Mouse (Mus musculus) urinary bladder, adult 18-20 months (tissue): Measurements from ENCODE around the gene Cipc.

Source experiments
- DNase-seq, 2 experiments: peaks; one replicate each; pipeline ENCODE4 v3.0.0; 2022; ENCODE audit warnings: low spot score in 2 of 2, mixed read lengths in 2 of 2

Cipc gene

GRCm38 (mm10) chr12:86931919-86932574 is 14.8 kb upstream of the Cipc start:
- DNase-seq, result peak in 1 of 2 experiments; percentile 80

DNA sequence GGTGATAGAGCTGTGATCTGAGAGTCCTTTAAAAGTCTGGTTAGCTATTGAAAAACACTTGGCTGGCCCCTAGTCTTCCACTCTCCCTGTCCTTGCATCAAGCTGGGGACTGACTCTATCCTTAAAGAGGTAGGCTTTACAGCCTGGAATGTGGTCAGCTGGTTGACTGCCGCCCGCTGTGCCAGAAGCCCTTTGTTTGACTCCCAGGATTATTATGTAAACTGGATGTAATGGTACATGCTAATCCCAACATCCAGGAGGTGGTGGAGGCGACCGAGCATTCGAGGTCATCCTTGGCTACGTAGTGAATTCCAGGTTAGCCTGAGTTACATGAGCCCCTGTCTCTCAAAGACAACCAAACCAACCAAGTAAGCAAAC is 14.3 kb upstream of the Cipc start:
- DNase-seq, result no peak

GRCm38 (mm10) chr12:86934748-86935147 is 12.1 kb upstream of the Cipc start:
- DNase-seq, result no peak

DNA sequence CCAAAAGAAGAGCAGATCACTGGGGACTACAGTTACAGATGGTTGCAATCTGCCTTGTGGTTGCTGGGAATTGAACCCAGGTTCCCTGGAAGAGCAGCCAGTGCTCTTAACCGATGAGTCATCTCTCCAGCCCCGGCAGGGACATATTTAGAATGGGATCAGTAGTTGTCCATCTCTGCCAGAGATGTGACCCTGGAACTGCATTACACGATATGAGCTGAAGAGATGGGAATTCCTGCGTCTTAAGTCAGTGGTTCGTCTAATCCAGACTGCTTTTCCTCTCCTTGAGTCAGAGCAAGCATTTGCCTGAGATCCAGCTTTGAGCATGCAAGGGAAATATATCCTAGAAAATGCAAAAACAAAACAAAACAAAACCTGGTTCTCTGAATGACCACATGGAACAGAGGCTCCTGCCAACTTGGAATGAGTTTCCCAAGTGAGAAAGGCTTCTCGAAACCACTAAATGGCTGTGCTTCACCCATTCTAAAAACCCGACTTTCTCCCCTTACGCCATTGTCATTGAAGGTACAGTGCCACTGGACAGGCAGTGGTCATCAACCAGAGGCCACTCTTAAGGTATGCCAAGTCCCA is 11.1 kb upstream of the Cipc start:
- DNase-seq, result no peak

DNA sequence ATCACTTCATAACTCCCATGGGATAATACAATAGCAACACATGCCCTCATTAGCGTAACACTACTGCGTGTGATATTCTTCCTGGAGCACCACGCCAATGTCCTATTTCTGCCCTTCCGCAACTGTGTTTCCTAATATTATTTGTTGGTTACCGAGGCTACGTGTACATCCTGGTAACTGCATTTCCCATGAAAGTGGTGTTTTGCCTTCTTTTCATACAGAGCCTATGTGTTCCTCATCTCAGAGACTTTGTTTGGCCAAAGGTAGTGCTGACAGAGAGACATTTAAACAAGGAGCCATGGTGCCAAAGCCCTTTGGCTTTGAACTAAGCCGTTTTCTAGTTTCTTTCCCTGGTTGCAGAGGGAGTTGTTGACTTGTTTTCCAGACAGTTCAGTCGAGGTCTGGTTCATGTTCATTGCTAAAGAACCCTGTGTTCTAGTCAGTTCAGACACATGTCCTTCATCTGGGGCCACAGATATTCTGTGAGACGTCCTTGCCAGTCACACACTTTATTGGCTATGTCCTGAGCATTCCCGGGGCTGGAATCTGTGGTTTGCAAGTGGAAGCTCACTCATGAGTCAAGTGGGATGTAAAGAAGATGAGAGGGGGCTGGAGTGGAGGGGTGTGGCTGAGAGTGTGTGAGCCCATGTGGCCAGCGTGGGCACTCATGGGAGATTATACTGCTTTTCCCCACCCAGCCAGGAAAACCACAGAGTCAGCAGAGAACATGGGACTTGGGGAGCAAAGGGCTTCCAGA is 10.1 kb upstream of the Cipc start:
- no peak for DNase-seq

- DNase-seq, result no peak
Observed at GRCm38 (mm10) chr12:86938571-86938970, 8.3 kb upstream of the Cipc start.

- no peak for DNase-seq
Observed at GRCm38 (mm10) chr12:86941173-86941572, 5.7 kb upstream of the Cipc start.

DNA sequence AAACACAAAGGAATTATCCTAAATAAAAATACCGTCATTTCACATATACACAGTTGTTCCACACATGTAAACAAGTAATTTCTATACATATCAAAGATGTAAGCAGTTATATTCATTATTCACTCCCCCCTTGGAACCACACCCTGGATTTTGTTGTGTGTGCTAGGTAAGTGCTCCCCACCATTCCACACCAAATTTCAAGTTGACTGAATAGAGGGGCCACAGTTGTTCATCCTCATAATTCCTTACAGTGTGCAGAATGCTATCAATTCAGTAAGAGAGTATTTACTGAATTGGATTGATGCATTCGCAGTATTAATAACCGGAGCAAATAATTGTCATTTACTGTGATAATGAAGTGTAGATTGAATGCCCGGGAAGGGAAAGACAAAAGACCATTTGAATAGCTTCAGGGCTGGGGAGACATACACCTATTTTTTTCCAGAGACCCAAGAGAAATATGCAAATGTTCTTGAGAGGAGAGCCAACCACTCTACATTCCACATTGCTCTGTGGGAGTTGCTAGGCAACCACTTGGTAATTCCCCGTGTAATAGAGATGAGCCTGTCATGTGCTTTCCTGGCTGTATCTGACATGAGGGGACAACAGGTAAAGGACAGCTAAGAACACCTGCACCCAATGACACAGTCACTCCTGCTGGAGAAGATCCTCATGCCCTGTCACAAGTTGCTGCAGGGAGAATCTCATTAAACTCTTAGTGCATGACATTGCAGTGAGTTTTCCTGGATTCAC is 4.9 kb upstream of the Cipc start:
- DNase-seq, result no peak

GRCm38 (mm10) chr12:86943421-86943820 is 3.4 kb upstream of the Cipc start:
- DNase-seq, result no peak

GRCm38 (mm10) chr12:86945126-86945525 is 1.7 kb upstream of the Cipc start:
- peak in 1 of 2 experiments; percentile 60 for DNase-seq

DNA sequence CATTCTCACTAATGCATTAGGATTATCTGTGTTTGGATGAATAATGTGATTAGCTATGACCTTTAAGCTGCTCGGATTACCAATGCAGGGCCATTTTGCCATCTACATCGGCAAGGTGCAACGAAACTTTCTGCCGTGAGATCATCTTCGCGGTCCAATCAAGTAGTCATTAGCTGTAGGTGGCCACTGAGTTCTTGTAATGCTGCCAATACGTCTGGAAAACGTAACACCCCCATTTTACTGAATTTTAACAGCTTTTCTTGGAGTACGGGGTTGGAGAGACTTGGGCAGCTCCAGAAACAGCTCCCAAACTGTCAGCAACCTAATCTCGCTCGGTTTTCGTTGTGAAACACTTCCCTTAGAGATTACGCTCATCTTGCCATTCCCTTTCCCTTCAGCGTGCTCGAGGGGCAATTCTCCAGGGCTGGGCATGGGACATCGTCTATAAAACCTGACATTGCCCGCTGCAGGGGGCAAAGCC is 502 bp upstream of the Cipc start:
- no peak for DNase-seq

DNA sequence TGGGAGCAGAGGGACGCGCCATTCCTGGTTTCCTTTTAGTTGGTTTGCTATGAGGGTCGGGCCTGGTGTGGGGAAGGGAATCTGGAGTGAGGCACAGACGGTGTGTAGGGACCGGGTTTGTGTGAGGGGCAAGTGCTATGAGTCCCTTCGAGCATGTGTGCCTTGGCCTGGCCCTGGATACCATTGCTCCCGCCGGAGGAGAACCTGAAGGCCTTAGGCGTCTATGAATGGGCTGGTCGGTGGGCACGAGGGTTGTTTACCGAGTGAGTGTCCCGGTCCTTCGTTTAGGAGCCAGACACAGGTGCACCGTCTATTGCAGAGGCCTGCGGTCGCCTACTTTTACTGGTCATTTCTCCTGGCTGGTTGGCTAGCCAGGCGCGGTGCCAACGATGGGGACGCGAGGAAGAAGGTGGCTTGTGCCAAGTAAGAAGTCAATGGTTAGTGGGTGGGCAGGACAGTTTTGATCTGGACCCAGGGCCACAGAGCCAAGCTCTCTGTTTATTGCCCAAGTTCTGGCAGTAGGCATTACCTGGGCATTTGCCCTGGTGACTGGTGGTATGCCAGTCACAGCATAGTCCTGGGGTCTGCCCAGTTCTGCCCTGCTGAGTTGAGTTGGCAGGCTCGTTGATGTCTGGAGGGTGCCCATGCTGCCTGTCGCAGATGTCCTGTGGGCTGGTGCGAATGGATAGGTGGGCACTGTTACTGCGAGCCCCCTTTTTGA is 998 bp downstream of the Cipc start:
- DNase-seq, result no peak

- DNase-seq, result no peak
Observed at GRCm38 (mm10) chr12:86948627-86949026, 1.8 kb downstream of the Cipc start.

GRCm38 (mm10) chr12:86949501-86949900 is 2.7 kb downstream of the Cipc start:
- DNase-seq, result no peak

- DNase-seq, result no peak
Observed at GRCm38 (mm10) chr12:86950161-86950960, 3.5 kb downstream of the Cipc start.

DNA sequence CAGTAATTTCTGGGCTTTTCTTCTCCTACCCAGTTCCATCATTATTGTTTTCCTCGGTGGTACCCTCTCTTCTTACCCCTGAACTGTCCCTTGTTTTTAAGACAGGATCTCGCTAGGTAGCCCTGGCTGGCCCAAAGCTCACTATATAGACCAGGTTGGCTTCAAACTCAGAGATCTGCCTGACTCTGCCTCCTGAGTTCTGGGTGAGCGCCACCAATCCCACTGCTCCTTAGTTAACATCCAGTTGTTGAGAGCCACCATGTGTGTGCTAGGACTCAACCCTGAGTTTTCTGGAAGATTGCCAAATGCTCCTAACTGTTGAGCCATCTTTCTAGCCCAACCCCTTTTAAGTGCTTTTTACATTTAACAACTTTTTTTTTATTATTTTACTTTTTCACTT is 4.1 kb downstream of the Cipc start:
- no peak for DNase-seq

DNA sequence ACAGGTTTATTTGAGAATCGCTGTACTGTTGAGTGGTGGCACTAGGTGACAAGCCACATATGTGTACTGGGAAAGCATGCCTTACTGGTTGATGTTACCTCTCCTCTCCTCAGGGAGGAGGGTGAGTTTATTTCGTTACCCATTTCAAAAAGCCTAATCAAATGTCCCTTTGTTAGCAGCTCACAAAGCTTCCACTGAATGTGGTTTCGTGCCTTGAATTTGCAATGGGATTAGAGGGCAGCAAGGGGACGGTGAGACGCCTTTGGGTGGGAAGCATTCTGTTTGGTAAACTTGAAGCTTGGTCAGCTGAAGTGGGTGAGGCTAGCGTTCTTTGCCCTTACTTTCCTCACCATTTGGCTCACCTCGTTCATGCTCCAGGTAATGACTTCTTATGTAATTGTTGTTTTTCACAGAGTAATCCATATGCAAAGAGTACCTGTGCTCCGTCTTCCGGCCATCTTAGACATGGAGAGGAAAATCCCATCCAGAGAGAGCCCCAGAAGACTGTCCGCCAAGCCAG is 5.5 kb downstream of the Cipc start:
- DNase-seq, result no peak

- DNase-seq, result no peak
Observed at GRCm38 (mm10) chr12:86955894-86956293, 9.1 kb downstream of the Cipc start.

DNA sequence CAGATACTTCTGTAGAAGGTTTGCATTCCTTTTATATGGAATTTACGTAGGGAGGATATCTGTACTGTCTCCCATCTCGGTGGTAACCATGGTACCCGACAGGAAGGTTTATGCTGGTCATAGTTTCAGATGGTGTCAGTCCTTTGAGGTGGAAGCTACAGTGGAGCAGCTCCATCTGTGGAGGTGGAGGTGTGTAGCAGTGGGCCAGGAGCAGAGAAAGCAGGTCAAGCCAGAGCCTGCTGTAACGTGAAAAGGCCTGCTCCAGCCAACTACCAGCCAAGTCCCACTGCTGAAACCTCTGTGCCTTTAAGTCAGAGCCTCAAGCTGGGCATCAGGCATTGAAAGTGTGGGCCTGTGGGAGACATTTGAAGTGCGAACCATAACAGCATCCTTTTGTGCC is 11.7 kb downstream of the Cipc start:
- no peak for DNase-seq

DNA sequence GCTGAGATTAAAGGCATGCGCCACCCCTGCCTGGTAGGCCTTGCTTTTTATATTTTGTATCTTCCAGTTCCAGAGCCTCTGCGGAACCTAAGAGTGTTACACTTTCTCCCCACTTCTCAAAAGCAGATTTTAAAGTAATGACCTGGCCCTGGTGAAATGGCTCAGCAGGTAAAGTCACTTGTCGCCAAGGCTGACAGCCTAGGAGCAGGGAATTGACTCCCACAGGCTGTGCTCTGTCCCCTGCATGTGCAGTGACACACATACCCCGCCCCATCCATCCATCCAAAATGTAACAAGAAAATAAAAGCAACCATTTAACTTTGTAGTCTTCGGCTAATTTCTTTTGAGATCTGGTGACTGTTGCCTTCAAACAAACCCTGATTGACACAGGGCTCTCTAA is 12.8 kb downstream of the Cipc start:
- DNase-seq, result no peak

DNA sequence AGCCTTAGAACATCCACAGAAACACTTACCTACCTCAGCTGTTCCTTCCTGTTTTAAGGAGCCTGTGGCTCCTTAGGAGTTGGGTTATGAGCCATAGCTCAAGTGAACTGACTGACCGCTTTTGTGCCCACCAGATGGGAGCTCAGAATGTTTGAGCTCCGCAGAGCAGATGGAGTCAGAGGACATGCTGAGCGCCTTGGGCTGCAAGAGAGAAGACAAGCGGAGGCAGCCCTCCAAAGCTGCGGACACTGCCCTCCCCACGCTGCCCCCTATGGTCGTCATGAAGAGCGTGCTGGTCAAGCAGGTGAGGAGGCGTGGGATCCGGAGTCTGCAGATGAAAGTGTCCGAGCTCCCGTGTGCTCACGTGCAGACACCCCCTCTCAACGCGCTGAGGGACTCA is 13.3 kb downstream of the Cipc start:
- DNase-seq, result no peak
